Mouse (Mus musculus): ENCODE results near the gene Tgfb1i1.

The Tgfb1i1 gene

DNA sequence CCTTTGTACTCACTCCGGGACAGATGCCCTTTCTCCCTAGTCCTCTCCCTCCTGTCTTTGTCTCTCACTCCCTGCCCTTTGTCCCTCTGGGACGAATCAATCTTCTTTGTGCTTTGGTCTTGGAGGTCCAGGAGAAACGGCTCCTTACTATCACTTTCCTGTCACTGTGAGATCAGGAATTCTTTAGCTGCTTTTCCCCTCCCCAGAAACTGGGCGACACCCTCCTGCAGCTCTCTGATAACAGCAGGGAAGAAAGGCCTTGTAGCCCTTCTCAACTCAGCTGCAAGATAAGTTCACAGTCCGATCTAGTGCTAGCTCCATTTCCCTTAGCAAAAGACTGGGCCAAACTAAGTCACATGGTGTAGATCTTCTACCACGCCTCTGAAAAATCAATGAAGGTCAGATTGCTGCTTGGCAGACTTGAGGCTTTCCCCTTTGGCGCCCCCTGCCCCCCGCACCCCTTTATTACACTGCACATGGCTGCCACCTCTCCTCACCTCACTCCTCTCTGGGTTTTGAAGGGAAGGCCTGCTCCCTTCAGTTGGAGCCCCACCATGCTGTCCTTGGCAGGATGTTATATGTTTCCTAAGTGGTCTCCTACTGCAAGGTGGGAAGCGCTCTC is 42.4 kb downstream of the Tgfb1i1 start:
- DNase-seq (ENCODE audit: low read depth, low spot score), result no peak

DNA sequence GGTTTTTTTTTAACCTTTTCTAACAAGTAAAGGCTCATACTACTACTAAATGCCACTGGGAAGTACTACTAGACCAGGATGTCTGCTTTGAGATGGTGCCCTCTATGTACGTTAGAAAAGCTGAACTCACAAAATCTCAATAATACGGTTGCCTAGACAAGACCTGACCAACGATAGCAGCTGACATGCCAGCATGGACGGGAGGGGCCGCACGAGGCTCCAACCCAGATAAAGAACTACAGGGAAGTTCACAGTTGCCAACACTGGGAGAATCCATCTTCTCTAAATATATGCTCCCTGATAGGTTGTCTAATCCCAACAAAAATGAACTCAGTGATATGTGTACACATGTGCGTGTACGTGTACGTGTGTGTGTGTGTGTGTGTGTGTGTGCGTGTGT is 48.2 kb downstream of the Tgfb1i1 start:
- DNase-seq (ENCODE audit: low read depth, low spot score), result no peak

DNA sequence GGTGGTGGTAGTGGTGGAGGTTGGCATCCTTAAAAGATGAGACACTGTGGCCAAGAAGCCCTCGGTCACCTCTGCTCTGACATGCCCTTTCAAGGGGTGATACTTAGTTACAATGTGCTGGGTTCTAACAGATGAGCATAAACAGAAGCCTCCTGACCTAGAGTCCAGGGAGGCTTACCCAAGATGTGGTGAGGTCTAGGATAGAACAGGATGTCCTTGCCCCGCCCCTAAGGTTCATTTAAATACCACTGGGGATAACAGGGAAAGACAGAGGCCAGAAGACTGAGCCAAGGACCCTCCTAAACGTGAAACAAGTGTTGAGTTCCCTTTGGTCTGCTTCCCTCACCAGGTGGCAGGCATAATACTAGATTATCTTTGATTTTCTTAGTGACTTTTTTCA is 49.9 kb downstream of the Tgfb1i1 start:
- DNase-seq (ENCODE audit: low read depth, low spot score), result no peak

DNA sequence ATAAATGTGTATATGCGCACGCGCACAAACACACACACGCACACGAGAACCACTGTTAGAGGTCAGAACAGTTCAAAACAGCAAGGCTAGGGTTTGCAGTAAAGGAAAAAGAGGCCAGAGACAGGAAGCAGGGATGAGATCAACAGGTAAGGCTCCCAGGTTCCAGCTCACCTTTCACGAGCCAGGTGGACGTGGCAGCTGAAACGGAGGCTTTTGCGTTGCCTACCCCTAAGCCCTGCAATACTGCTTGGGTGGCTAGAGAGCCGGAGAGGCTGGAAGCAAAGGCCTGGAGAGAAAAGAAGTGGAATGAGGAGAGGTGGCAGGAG is 50.6 kb downstream of the Tgfb1i1 start:
- no peak for DNase-seq (ENCODE audit: low read depth, low spot score)

DNA sequence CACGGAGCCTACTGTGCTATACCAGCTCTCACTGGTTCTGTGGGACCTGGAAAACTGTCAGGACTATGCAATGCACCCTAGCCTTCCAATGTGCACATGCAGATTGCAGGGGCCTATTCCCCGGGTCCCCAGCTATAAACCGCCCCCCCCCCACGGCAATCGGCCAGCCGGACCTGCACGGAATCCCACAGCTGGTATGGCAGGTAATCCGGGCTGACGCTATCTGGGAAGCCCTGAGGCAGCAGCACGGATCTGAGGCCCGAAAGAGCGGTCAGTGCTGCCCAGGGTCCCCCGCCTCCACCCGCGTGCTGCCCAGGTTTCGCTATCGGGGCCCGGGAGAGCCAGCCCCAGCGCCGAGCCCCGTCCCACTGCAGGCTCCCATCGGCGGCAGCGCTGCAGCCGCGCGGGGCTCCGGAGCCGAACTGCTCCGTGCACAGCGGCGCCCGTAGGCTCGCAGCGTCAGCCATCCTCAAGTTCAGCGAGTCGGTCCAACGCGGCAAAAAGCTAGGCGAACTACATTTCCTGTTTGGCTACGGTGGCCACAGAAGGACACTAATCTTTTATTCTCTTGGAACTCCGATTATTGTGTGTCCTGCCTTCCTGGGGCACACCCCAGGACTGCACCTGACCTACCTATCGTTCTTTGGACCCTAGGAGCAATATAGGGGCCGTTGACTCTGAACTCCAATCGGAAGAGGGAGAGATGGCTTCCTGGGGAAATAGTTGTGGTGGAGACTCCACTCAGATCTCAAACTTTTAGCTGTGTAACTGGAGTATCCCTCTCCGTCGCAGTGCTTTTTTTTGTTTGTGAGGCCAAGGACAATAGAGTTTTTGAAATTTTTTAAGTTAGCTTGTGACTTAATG is 51.2 kb downstream of the Tgfb1i1 start, which contains the start of gene BC017158:
Gene BC017158 (minus strand): TSS at position 554 of the 864 bp plus-strand sequence.
- DNase-seq (ENCODE audit: low read depth, low spot score), result peak; percentile 60

DNA sequence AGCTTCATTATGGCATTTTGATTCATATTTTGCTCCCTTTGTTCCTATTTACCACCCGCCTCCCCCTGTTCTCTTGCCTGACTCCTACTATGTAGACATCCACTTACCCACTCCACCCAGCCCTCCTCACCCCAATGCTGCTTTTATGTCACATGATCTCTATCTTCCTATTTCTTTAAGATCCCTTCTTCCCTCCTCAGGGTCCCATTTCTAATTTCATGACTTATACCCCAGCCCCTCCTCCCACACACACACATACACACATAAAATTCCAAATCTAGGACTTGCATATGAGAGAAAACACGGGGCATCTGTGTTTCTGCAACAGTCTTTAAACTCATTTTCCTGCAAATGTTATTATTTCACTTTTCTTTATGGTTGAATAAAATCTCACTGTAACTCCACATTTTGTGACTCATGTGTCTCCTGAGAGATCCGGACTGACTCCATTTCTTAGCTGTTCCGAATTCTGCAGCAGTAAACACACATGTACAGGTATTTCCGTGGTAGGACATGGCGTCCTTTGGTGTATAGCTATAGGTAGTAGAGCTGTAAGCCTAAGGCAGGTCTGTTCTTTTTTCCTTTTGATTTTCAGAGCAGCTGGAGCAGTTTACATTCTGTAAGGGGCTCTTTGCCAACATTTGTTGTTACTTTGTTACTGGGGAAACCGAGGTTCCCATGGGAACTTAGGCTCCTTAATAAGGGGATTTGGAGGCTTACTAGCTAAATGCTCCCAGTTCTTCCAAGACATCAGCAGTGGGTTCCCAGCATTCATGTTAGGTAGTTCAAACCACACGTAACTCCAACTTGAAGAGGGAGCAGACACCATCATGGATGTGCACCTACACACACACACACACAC is 52.1 kb downstream of the Tgfb1i1 start:
- DNase-seq (ENCODE audit: low read depth, low spot score), result no peak

DNA sequence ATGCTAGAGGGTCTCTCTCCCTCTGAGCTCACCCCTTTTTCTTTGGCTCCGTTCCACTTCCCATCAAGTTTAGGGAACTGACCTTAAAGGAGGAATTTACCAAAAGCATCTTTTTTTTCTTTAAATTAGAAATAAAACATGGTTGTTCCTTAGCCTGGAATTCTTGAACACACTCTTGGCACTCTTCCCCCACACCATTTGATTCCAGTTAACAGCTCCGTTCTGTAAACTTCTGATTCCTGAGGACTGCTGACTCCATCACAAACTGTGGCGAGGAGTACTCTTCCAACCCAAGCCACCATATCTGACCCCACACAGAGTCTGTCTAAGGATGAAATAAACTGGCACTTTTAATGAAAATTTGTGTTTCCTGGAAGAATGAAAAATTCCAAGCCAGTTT is 54.3 kb downstream of the Tgfb1i1 start:
- DNase-seq (ENCODE audit: low read depth, low spot score), result no peak

DNA sequence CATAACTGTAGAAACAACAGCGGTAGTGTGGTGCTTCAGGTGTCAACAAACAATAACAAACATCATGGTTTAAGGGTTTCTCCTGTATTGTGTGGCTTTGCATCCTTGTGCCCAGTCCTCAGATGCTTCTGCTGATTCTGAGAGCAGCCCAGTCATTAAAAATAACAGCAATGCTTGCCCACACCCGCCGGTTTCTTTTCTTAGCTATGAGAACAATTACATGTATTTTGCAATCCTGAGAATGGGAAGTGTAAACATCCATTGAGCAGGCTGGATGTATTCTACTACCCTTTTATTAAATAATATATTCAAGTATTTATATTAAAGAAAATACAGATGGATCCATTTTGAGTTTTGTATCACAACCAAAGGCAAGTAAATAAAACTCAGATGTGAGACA is 55.5 kb downstream of the Tgfb1i1 start:
- no peak for DNase-seq (ENCODE audit: low read depth, low spot score)

DNA sequence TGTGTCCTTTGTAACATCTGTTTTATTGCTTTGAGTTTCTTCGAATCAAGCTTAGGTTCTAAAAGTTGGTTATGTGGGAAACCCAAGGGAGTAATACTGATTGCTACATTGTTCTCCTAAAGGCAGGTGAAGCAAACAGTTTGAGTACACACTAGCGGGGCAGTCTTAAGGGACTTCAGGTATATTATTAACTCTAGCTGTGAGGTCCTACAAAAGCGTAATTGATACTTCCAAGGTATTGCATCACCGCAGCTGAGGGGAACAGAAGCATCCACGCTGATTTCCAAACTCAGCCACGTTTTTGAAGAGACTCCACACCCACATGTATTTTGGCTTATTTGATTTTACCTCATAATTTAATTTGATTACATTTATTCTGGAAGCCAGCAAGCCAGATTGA is 57.6 kb downstream of the Tgfb1i1 start:
- no peak for DNase-seq (ENCODE audit: low read depth, low spot score)

DNA sequence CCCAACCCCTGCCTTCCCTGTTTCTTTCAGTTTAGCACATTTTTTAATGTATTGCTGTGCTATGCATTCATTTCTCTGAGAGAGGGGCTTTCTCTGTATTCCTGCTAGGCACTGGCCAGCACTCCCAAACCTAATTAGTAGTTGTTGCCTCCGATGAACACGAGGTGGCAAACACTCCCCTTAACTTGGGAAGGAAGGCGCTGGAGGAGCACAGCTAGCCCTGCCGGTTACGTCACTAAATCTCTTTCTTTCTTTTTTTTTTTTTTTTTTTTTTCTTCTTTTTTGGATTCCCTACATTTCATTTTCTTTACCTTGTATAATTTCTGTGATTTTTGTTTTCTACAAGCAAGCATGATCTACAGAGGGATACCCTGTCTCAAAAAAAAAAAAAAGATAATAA is 58.3 kb downstream of the Tgfb1i1 start:
- DNase-seq (ENCODE audit: low read depth, low spot score), result no peak
